Mouse (Mus musculus): ENCODE data around the gene Tmx1.

Tmx1 gene

DNA sequence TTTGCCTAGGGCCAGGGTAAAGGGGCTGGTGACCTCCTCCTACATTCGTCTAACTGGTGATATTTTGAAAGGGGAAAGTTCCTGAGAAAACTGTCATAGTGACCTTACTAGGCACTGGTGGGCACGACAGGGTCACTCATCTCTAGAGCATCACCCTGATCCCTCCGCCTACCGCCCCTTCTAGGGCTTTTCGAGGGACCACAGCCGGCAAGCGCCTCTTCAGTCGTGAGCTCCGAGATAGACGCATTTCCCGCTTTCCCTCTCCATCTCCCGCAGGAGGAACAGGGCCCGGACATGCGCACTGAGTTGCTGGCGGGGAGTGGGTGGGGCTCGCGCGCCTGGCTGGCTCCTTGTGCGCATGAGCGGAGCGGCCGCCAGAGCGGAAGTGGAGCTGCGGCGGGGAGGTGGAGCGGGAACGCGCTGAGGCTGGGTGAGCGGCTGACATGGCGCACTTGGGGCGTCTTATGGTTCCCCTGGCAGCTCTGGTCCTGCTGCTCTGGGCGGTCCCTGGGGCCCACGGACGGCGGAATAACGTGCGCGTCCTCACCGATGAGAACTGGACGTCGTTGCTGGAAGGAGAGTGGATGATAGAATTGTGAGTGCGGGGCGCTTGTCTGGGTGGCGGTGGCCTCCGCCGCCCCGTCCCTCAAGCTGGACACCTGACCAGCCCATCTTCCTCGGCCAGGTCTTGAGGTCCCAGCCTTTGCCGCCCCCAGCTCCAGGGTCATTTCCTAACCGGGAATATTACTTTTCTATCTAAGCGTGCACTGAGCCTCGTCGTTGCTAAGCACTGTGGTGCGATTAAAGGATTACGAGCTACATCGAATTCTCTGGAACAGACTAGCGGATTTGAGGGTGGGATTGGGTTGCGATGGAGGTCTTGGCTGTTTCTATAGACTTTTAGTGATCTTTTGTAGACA, at the start of gene Tmx1:
TSS of gene Tmx1 (plus strand) at position 370 of the 920 bp plus-strand sequence.
- DNase-seq (ENCODE audit: low spot score) = peak; percentile 91

DNA sequence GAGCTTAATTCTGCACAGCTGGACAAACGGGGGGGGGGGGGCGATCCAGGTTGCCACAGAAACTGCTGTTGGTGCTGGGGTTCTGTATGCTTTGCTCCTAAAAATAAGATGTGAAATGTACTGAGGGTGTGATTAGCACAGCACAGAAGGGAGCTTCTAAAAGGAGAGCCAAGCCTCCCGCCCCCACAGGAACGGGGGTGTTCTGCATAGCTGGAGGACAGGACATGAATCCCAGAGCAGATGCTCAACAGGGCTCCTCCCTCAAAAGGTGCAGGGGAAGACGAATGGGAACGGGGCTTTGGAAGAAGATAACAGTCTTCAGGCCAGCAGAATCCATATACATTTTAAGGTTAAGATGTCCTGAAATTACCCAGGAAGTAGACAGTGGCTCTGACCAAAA, 48.6 kb upstream of the Tmx1 start:
- DNase-seq (ENCODE audit: low spot score) = peak; percentile 63

DNA sequence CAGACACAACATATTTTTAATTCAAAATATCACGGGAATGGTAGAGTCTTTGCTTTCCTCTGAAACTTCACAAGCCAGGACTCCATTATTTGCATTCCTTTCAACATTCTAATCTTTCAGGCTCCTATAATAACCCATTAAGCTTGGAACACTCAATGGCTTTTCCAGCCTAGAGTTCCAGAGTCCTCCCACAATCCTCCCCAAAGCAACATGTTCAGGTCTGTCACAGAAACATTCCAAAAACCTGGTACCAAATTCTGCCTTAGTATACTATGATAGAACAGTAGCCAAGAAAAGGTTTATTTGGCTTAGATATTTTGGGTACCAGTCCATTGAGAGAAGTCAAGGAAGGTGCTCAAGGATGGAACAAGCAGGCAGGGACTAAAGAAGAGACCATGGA, 44.5 kb upstream of the Tmx1 start:
- DNase-seq (ENCODE audit: low spot score) = no peak

DNA sequence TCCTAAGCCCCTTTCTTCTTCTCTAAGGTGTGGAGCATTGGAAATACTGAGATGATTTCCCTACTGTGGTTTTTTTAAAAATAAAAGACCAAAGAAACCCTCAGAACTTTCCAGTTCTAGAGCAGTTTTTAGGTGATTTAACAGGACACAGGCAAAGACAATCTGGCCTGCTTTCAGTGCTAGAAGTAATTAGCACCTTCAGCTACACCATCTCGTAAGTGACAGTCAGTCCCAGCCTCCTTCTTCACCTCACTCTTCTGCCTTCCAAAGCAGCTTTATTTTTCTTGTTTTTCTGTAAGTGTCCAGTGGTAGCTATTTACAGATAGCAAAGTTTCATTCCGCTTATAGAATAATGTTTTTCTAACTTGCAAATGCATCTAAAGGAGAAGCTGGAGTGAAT, 43.3 kb upstream of the Tmx1 start:
- DNase-seq (ENCODE audit: low spot score) = no peak

DNA sequence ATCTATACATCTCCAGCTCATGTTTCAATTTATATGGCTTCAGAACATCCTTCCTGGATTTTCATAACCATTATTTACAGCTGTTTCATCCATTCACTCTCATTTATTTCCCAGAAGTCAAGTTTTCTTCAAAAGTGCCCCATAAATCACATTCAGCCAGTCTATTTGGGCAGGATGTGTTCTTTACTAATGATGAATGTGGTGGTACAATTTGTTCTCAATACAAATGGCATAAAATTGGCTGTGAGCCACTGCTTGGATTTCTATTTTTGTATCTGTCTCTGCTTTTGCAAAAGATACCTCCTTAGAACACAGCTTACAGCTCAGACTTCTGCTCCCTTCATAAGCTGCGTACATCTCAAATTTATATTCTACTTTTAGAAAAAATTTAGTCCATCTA, 32.7 kb upstream of the Tmx1 start:
- DNase-seq (ENCODE audit: low spot score) = no peak

DNA sequence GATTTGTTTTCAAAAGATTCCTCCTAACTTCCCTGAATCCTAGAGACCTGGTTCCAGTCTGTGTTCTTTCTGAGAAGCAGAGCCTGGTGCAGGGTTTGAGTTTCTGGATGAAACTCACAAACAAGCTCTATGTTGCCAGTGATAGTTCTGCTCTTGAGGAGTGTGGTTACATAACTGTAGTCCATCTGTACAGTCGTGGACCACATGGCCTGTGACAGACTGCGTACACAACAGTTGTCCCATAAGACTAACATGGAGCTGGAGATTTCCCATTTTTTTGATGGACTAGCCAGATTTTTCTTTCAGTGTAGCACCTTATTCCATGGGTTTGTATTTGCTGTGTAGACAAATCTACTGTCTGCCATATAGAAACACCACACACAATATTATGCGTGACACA, 31.9 kb upstream of the Tmx1 start:
- DNase-seq (ENCODE audit: low spot score) = no peak

DNA sequence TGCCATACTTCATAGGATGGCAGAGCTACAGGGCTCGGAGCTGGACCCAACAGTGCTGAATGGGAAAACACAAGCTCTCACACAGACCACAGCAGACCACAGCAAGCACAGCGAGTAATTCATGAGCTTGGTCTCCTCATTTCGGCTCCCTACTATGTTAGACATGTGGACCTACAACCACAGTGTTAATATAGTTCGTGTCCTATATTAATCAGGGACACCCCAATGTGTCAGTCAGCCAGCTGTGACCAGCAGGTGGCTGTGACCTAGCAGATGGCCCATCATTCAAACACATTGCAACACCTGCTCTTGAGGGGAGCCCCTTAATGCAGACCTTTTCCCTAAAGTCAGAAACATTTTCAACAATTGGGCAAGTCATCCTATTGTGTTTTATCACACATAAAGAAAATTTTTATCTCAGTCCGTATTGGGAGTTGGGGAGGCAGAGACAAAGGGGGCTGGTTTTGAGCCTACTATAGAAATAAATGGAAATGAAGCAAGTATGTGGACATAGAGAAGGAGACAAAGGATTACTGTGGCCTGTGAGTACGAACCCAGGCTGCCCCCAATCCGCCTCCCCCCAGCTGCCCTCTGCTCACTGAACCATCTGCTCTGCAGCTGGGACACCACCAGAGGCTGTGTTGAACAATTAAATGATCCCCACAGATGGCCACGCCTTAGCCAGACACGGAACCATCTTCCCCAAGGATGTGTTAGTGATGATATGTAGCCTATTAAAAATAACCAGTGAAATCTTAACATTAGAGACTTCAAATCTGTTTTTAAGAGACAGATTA, 30.4 kb upstream of the Tmx1 start:
- DNase-seq (ENCODE audit: low spot score) = no peak

DNA sequence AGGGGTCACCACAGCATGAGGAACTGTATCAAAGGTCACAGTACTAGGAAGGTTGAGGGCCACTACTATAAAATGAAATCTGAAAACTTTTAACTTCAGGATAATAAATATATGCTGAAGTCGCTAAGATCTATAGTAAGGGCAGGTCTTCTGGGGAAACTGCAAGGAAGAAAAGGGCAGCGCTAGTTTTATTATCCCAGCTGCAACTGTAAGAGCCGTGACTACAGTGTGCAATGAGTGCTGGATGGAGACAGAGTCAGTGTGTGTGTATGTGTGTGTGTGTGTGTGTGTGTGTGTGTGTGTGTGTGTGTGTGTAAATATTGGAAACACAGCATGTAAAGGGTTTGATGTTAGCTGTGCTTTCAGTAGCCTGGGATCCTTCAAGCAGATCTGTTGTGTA, 25.0 kb upstream of the Tmx1 start:
- no peak for DNase-seq (ENCODE audit: low spot score)

DNA sequence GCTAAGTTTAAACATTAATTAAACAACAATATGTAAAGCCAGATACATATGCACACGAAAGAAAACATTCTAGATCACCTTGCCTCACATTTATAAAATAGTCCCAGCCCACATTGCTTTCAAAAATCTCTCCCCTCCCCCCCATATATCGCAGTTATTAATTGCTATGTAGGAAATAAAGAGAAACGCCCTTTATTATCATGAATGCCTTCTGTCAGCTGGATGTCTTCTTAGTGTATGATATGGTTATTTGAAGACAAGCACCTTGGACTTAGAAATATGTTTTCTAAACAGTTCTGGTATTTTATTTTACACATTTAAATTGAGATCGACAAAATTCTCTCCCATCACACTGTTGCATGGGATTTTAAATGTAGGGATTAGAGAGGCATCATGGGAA, 23.3 kb upstream of the Tmx1 start:
- no peak for DNase-seq (ENCODE audit: low spot score)

DNA sequence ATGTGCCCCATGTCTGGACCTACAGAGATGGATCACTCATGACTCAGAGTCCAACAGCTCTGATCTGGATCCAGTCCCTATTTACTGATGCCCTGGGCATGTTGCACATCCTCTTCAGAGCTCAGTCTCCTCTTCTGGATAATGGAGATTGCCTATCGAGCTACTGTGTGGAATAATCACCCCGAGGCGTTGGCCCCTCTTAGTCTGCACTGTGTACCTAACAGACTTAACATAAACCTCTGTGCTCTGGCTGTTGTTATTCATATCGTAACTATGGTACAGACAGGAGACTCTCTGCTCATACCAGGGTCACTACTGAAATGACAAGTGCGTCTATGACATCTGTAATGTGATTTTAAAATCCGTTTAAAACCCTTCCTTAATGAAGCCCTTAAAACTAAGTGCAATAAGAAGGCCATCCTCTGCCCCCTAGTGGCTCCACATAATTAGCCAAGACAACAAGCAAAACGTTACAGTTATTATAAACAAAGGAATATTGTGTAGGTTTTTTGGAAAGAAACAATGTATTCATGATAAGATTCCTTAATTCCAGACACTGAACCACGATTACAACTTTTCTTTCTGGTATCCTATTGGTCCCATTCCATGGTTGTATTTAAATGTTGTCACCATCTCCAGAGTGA, 22.5 kb upstream of the Tmx1 start:
- peak; percentile 69 for DNase-seq (ENCODE audit: low spot score)

DNA sequence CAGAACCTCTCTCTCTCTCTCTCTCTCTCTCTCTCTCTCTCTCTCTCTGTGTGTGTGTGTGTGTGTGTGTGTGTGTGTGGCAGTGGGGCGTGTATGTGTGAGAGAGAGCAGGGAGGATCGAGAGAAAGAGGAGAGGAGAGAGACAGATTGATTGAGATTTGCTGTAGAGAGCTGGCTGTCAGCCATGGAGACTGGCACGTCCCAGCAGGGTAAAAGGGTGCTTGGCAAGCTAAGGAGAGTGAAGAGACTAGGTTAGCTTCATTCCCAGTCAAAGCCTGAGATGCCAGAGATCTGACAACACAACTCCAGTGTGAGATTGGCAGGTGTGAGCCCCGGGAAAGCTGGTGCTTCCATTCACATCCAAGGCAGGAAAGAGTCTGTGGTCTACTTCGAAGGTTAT, 21.5 kb upstream of the Tmx1 start:
- no peak for DNase-seq (ENCODE audit: low spot score)

DNA sequence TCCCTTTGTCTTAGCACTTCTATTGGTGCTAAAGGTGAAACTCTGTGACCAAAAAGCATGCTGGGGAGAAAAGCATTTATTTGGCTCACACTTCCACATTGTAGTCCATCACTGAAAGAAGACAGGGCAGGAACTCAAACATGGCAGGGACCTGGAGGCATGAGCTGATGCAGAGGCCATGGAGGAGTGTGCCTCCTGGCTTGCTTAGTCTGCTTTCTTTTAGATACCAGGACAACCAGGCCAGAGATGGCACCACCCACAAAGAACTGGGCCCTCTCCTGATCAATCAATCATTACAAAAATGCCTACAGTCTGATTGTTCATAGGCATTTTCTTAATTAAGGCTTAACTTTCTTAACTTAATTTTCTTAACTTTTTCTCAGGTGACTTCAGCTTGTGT, 2.9 kb upstream of the Tmx1 start:
- no peak for DNase-seq (ENCODE audit: low spot score)

DNA sequence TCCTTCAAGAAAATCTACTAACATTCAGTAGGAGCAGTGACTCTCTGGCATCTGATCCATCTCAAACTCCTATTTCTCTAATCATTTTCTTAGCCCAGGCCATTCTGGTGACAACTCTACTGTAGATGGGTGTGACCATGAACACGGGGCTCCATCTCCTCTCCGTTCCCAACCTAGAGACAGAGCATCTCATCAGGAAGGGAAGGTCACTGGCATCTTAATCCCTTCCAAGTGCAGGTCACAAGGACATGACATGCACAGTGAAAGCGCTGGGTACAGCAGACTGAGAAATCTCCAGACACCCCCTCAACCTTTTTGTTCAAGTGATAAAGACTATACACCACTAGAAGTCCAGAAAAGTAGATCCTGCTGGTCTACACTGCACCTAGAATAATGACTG, 1.4 kb upstream of the Tmx1 start:
- DNase-seq (ENCODE audit: low spot score) = no peak

DNA sequence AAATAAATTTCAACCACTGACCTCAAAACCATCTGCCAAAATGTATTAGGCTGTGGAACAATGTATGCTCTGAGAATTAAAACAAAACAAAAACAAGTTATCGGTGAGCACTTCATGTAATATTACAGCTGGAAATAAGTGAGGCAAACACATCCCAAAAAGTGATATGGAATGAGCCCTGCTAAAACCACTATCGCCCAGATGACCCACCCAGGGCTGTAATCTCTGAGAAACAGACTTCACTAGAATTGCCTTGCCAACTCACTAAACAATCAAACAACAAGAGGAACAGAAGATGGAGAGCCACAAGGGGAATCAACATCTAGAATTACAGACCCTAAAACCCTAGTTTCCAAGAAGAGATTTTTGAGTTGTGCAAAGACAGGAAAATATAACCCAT, 752 bp upstream of the Tmx1 start:
- no peak for DNase-seq (ENCODE audit: low spot score)

DNA sequence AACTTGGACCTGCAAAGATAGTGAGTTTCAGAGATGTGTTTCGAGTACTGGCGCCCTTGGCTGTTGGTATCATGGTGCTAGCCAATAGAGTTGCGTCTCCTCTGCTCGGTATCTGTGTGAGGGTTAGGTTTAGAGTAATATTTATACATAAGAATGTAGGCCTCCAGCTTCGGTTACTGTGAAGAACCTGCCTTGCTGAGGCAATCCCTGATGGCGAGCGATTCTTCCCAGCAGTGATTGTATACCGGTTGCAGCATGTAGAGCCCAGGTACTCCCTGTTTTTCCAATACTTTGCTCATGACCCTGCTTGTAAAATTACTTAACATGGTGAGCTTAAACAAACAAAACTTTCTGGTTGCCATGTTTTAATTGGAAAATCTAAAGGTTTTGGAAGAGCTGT, 2.3 kb downstream of the Tmx1 start:
- DNase-seq (ENCODE audit: low spot score) = no peak

DNA sequence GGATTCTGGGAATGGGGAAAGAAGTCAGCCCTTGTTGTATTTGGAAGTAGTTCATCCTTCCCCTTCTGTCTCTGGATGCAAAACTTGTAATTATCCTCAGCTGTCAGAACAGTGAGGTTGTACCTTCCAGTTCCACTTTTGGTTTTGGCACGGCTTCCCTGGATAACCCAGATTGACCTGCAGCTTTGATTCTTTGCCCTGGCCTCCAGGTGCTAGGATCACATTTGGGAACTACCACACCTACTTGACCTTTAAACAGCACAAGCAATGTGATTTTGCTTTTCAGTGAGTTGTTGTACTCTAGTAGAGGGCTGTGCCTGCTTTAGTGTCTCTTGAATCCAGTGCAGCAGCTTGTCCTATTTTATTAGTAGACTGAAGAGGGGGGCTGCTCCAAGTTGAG, 6.7 kb downstream of the Tmx1 start:
- DNase-seq (ENCODE audit: low spot score) = no peak

DNA sequence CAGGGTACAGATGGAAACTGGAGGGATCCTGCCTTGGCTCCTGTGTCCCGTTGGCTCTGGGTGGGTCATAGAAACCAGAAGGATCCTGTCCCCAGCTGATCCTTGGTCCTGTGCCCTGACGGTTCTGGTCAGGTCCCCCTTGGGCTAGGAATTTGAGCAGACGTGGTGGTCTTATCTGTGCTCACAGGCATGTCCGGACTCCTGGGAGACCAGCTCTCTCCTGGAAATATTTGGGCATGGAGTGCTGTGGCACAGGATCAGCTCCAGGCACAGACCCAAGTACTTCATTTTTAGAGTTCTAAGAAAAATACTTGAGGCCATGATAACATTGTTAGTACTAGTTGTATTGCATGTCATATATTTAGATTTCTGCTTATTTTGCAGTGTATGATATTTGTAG, 11.1 kb downstream of the Tmx1 start:
- DNase-seq (ENCODE audit: low spot score) = no peak

DNA sequence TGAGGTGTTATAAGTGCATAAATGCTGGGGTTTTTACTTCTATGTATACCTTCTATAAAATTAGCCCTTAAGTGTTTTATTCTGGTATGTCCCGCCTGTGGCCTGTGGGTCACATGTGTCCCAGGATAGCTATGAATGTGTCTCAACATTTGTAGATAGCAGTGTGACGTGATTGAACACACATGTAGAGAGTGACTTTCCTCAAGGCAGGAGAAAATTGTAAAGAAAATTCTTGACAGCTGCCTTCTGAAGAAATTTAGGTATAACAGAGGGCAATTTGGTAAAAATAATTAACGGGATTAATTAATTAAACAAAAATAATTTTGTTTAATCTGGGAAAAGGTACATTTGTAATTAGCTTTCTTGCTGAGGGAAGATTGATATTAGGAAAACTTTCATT, 22.4 kb downstream of the Tmx1 start:
- DNase-seq (ENCODE audit: low spot score) = no peak

DNA sequence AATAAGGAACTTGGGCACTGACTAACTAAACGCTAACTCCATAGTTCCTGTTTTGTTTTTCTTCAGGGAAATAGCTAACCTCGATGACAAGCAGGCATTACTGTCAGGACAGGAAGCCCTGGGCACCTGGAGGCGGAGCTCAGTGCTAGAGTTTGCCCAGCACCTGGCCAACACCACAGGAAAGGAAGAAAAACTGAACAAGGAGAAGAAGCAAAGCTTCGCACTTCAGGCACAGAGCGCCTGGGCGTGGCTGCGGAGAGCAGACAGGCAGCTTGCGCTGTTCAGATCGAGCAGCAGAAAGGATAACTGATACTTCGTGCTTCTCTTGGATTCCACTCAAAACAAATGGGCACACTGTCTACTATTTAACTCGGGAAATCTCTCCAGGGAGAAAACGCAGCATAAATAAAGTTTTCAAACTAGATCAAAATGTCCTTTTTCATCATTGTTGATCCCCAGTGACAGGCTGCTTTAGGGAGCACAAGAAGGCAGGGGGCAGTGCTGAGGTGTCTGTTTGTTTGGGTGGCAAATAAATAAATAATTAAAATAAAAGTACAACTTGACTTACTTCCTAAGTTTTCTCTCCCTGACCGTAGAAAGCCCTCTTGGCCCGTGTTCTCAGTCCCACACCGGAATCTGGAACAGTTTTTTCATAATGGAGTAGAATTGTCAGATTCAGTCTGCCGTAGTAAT, 24.1 kb downstream of the Tmx1 start:
- DNase-seq (ENCODE audit: low spot score) = no peak

DNA sequence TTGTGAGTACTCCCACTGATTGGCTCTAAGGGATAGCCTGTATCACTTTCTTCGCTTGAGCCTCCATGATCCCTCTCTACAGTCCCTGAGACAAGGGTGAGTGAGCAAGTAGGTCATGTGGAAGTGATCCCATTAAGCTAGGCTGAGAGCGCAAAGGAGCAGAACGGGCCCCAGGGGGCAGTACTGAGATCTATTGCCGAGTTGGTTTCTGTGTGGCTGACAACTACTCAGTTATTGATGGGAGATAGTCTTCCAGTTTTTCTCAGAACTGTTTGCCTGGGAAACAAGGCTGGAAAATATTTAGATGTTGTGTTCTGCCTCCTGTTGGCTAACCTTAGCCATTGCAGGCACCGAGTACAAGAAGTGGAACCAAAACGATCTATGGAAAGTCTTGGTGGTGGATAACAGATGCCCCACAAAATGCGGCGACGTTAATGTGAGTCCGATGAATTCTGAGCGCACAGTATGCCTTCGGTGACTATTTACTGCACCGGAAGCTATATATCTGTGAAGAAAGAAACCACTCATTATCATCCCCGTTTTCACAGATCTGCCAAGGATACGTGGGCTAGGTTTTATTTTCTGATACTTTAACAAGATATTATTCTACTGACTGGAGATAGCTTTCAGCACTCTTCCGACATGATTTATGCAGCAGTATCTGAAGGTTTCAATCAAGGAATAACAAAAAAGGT, 24.8 kb downstream of the Tmx1 start:
- peak; percentile 36 for DNase-seq (ENCODE audit: low spot score)

DNA sequence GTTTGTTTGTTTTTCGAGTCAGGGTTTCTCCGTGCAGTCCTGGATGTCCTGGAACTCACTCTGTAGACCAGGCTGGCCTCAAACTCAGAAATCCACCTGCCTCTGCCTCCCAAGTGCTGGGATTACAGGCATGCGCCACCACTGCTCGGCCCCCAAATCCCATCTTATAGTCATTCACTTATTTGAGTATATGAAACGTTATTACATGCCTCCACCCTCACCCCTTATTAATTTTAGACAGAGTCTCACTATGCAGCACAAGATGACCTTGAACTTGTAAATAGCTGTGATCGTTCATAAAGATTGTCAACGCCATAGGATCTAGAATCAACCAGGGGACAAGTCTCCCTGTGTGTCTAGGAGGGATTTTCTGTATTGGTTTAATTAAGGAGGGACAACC, 33.1 kb downstream of the Tmx1 start:
- no peak for DNase-seq (ENCODE audit: low spot score)

Measured in layer of hippocampus, adult 9-10 months (tissue).